Mouse (Mus musculus) kidney, postnatal 36 days (tissue): ENCODE measurements around the gene Trim56.

ENCODE experiments used
- DNase-seq, 2 experiments: peaks; one replicate each; pipeline ENCODE4 v3.0.0; 2021 to 2022; ENCODE audit warnings: mixed read lengths in 2 of 2

Trim56 gene

DNA sequence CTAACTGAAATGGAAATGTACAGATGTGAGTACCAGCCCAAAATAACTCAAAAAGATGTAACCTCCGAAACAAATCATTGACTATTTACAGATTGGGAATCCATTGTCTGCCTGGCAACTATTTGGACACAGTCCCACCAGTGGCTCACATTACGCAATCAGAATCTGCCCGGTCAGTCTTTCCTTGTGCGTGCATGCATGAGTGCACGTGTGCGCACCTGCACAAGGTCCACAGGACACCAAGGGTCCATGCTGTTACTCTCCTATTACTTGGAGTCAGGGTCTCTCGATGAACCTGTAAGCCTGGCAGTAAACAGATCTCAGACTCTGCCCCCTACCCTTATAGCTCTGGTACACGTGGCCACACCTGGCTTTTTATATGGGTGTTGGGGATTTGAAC, 8.3 kb downstream of the Trim56 start:
- DNase-seq = peak; percentile 80

DNA sequence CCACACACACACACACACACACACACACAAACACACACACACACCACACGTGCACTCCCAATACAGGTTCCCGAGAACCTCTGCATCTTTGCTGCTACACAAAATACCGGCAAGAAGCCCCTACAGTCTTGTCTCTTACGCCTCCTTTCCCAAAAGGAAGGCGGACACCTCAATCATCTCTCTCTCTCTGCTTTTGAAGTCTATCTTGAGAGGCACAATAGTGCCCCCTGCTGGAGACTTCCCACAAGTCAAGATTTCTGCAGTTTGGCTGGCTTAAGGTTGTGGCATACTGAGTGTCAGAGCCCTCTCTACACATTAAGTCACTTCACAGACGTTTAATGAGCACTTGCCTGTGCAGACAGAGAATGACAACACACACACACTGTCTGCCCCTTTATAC, 9.0 kb downstream of the Trim56 start:
- DNase-seq = peak; percentile 84 to 92

DNA sequence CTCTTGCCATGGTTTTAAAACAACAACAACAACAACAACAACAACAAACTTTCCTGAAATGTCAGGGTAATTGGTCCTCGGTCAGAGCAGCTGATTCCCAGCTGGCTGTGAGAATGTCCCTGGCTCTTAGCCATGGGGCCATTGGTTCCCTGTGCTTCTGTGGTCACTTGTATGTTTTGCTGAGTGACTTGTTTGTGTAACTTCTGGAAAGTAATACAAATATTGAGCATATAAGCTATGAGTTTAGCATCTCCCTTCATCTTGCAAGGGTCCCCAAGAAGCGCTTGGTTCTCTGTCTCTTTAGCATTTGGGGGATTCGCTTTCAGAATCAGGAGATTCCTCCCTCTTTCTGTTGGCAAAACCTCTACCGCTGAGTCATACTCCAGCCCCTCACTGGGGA, 9.6 kb downstream of the Trim56 start:
- DNase-seq = peak; percentile 55 to 62

DNA sequence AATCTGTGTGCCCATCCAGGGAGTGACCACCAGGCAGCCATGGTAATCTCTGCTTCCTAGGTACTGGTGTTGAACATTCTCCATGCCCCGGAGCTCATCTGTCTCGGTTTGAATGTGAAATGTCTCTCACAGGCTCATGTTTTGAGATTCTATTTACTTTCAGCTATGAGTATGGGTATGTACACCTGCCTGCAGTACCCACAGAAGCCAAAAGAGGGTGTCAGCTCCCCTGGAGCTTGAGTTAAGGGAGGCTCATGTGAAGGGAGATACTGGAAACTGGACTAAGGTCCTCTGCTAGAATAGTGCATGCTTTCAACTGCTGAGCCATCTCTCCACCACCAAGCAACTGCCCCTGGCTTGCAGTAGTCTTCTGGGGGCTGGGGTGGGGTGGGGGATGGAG, 12.0 kb downstream of the Trim56 start:
- DNase-seq = no peak

DNA sequence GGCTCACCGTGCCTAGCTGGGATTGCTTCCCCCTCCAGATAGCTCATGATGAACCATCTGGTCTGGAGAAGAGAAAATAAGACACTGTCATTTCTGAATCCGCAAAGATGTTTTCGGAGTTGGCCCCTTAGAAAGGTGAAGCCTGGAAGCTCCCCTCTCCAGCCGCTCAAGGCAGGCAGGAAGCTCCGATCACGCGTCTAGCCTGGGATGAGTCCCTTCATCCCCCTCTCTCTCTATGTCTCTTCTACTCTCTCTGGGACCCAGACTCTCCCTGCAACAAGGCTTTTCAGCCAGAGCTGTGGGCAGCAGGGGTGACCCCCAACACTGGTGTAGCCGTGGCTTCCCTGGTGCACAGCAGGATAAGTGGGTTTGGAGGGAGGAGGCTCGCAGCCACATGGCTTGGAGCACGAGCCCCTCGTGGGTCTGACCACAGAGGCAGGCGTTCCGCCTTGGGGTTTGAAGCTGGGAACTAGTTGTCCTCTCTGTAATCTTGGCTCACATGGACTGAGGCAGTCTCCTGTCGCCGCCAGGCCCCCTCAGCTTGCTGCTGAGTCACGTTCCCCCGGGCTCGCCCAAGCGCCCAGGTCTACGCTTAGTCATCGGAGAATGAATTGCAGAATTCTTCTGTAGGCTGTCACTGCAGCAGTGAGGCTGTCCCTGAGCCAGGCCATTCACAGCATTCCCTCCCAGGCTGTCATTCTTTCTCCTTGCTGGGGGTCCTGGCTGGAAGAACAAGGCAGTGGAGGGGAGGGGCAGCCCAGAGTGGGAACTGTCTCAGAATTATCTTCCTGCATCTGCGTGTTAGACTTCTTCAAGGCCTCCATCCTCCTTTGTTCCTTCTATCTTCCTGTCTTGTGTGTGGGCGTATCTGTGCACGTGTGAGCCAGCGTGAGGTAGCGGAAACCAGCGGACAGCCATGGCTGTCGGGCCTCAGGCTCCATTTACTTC, 13.2 kb downstream of the Trim56 start:
- no peak for DNase-seq

DNA sequence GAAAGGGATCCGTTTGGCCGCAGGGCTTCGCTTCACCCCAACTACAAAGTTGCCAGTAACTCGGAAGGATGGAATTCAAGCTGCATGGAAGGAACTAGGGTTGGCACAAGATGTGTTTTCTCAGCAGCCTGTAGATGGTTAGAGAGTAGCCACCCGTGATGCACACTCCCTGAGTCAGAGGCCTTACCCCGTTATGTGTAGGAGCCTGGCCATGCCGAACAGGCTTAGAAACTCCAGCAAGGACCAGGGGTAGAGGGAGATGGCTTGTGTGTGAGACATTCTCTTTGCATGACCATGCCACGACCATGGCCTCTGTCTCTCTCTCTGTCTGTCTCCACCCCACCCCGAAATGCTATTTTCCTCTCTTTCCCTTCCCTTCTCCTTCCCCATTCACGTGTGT, 13.9 kb downstream of the Trim56 start:
- no peak for DNase-seq

DNA sequence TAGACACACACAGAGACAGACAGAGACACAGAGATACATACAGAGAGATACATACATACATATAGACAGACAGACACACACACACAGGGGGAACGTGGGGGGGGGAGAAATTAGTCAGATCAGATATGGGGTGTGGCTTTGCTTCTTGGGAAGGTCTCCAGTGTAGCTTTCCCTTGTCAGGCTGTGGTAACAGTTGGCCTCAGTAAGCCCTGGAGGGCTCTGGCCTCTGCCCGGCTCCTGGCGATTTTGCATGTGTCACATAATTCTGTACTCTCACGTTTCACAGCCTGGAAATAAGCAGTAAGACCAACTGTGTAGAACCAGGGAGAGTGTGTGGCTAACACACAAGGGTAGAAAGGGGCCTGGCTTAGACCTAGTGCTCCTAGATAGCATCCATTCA, 15.3 kb downstream of the Trim56 start:
- DNase-seq = no peak

DNA sequence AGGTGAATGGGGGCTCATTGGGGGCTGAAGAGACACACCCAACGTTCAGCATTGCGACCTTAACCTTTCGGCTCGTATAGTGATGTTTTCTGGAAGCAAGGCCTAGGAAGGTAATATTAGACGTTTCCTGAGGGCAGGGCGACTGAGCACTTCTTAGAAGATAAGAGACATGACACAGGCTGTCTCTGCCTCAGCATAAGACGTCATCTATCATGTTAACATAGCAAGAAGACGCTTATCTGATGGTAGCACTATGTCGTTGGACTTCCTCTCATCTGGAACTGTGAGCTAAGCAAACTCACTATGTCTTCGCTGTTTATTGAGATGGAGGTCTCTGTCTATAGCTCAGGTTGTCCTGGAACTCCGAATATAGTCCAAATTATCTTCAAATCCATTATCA, 17.6 kb downstream of the Trim56 start:
- peak in 1 of 2 experiments; percentile 34 for DNase-seq

DNA sequence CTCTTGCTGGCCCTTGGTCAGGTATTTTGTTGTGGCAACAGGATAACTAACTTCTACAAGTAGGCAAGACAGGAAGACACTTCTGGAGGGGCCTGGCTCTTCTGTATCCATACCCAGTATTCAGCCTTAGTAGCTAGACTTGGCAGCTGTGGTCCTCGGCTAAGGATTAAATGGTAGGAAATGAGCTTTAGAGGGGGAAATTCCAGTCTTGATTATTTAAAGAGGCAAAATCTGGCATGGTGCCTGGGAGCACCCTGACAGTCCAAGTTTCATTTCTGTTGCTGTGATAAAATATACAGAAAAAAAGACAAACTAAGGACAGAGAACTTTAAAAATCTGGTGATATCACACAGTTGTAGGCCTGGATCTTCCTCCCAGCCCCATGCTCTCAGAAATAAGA, 20.0 kb downstream of the Trim56 start:
- peak; percentile 80 for DNase-seq

DNA sequence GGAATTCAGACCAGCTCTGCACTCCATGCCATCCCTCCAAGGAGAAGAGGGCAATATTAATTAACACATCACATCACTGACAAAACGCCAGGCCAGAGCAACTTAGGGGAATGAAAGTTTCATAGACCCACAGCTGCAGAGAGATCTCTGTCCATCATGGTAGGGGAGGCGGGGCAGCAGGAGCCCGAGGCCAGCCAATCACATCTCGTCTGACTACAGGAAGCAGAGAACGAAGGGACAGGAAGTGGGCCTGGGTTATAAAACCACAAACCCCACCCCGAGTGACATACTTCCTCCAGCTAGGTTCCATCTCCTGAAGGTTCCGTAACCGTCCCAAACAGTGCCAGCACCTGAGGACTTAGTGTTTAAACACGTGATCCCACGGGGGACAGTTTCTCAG, 20.9 kb downstream of the Trim56 start:
- DNase-seq = no peak

DNA sequence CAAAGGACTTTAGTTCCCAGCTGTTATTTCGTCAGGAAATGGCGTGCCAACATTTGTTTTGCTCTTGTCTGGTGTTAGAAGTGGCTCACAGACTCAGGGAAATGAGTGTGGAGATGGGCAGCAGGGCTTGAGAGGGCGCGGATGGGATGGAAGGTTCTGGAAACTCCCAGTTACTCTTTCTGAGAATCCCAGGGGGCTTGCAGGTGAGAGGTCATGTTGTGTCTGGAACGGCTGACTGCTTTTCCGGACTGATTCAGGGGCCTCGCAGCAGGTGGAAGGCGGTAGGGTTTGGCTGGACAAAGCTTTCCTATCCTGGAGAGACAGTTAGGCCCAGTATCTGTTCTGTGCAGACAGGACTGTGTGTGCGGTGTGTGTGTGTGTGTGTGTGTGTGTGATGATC, 22.3 kb downstream of the Trim56 start:
- peak; percentile 49 to 53 for DNase-seq

DNA sequence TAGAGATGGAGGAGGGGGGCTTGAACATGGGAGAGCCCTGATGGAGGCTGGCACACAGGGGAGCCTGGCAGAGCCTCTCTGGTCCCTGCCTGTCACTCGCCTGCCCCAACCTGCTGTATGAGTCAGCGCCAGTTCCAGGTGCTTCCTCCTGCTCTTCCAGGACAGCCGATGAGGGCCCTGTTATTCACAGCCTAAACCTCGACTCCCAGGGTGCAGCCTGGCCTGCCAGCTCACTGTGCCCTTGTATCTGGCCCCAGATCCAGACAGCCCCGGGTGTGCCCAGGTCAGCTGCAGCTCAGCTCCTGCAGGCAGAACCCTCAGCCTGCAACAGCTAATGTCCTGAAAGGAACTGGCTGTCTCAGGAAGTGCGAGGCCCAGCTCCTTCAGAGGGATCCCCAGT, 24.4 kb downstream of the Trim56 start:
- no peak for DNase-seq

DNA sequence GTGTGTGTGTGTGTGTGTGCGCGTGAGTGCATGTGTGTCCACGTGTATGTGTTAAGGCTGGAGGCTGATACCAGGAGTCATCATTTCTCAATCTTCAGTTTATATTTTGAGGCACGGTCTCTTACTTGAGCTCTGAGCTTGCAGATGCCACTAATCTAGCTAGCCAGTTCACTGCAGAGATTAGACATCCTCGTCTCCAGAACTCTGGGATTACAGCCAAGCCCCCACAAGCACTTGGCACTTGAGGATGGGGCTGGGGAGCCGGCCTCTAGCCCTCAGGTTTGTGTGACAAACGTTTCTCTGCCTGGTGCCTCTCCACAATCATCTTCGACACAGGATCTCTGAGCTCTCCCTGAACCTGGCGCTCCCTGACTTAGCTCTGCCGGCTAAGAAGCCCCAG, 25.1 kb downstream of the Trim56 start:
- no peak for DNase-seq

DNA sequence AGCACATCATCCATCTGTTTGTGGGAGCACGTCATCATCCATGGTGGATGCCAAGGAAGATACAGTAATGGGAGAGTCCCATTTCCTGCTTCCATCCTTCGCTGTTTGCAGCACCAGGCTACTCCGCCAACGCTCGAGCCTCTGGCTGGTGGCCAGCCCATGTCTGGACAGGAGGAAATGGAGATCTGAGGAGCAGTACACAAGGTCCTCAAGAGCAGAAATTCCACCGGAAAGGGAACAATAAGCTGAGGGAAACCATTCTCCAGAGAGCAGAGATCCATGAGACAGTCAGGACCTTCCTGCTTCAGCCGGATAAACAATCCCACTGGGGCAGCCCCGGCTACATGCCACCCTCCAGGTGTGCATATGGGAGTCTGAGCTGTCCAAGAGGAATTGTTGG, 28.6 kb downstream of the Trim56 start:
- DNase-seq = peak; percentile 87 to 89

DNA sequence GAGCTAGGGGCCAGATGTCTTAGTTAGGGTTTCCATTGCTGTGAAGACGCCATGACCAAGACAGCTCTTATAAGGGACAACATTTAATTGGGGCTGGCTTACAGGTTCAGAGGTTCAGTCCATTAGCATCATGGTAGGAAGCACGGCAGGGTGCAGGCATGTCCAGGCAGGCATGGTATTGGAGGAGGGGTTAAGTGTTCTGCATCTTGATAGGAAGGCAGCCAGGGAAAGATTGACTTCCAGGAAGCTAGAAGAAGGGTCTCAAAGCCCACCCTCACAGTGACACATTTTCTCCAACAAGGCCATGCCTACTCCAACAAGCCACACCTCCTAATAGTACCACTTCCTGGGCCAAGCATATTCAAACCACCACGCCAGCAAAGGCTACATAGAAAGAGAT, 30.3 kb downstream of the Trim56 start:
- no peak for DNase-seq

DNA sequence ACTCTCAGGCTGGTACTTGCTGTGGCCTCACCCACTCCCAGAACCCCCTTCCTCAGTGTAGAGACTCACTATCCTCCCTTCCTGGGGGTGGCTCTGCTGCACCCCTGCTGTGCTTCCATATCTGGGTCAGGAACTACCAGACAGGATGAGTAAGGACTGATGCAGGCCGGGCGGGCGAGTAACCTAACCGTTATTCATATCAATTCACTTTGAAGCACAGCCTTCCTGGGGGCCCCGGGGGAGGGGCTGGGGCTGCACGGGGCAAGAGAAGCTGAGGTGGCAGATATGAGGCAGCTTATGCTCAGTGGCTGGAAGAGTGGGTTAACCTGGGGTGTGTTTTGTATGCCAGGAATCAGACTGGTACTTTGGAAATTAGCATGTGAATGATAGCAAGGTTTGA, 31.0 kb downstream of the Trim56 start:
- no peak for DNase-seq

DNA sequence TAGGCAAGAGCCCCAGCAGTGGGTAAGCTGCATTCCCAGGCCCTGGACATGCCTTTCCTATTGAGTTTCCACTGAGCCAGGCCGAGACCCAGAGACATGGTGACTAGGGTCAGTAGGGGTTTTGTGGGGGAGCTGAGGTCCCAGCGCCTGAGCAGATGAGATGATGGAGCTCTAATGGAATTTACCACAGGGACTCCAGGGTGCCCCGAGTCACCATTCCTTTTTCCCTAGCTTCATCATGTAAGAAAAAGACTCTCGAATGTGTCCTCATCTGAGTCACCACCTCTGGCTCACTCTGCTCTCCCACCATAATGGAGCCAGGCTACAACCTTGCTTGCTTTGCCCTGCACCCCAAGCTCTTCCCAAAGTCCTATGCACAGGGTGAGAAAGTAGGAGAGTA, 33.0 kb downstream of the Trim56 start:
- DNase-seq = no peak

DNA sequence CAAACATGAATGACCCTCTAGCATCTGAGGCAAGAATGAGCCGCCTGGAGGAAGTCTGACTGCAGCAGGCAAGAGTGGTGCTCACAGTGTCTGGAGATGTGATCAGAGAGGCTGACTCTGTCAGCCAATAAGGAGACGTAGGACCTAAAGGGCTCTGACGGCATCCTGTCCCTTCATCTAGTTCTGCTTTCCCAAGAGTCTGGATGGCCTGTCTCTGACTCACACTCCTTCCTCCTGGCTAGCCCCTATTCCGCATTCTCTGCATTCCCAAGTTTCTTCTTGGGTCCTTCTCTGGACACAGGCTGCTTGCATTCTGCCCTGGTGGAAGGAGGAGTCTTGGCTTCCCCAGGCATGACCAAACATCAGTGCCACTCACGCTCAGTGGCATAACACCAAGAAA, 36.2 kb downstream of the Trim56 start:
- DNase-seq = peak; percentile 28 to 55

DNA sequence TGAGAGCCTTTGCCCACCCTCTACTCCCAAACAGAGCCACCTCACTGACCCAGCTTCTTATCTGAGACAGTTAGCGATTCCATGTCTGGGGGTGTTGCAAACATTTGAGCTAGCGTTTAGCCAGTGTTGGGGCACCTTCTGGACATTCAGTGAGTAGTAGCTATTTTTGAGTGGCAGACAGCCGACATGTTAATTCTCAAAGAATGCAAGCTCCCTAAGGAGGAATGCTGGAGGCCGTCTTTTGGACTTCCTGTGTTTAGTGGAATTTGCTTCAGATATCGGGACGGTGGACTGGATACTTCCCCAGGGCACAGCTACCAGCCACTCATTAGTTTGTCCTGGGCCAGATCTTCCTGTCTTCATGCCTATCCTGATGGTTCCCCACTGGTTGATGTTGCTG, 37.4 kb downstream of the Trim56 start:
- no peak for DNase-seq

DNA sequence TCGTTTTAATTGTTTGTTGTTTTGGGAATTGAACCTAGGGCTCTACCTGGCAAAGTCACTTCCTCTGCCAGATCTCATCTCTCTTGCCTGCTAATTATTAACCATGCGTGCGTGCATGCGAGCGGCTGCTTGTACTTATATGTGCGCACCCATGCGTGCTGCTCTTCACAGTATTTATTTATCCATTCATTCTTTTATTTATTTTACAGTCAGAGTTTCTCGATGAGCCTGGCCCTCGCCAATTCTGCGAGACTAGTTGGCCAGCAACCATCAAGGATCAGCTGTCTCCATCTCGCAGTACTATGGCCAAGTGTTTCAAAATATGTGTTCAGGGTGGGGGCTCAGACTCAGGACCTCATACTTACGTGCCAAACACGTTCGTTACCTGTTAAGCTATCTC, 38.0 kb downstream of the Trim56 start:
- DNase-seq = no peak

DNA sequence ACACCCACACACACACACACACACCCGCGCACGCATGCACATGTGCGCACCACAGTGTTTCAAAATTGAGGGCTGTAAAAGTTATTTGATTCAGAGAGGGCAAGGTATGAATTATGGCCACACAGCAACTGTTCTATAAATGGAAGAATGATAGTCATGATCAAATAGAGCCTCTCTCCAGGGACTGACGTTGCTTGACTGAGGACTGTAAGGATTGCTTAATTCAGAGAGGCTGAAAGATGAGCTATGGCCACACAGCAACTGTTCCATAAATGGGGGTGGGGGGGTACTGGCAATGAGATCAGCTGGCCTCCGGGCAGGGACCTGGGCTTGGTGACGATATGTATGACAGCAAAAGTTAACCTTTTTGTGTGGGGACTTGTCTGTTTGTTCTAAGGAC, 38.8 kb downstream of the Trim56 start:
- no peak for DNase-seq

DNA sequence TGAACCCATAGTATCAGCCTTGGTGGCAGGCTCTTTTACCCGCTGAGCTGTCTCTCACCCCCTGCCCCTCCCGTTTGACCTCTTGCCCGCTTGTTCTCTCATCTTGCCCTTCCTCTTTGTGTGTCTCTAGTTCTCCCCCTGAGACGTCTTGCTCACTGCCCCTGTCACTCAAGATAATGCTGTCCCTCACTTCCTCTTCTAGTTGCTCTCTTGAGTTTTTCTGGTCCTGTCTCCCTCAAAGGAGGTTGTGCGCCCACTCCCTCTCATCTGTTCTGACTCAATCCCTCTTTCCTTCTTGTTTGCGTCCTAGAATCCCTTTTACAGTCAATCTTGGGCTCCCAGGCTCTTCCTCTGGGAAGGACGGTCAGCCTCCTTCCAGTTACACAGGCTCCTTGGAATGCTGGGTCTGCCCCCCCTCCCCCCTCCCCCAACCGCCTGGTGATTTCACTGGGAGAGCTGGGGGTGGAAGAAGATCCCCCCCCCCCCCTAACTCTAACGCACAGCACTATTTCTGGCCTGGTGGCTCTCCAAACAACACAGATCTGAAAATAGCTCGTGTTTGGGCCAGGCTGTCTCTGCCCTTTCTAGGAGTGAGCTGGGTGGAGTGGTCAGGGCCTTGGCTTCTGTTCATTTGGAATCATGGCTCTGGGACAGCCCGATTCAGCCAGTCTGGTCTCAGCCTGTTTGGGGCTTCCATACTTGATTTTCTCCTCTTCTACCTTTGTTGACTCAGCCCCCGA, 39.6 kb downstream of the Trim56 start:
- peak in 1 of 2 experiments; percentile 54 for DNase-seq

DNA sequence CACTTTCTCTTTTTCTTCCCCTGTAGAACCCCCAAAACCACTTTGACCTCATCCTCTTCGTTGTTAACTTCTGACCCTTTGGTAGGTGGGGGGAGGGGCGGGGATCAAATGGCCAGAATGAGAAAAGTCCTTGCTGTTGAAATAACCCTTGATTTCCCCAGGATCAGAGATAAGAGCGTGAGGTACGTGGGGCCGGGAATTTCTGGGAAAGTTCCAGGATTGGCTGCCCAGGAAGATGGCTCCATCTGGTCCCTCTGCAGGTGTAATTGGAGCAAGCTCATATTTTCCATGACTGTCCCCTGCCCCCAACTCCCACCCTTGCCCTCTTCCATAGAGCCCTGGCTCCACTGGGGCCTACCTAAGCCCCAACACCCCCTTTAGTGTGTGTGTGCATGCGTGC, 40.3 kb downstream of the Trim56 start:
- DNase-seq = no peak

DNA sequence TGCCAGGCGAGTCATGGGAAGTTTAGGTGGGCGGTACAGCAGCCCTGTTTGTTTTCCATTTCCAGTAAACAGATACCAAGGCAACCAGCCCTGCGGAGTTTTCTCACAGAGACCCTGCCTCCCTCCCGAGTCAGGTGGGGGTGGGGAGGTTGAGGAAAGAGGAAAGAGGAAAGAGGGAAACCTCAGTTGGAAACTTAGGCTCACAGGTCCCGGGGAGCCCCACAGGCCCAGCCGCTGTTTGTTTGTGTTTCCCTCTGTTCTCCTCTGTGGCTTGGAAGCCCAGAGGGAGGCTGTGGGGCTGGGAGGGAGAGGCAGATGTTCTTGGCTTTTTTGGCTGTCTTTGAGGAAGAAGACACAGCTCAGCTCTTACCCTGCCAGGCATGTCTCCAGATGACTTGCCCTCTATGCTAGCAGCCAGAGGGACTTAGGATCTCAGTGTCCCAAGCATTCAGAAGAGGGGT, 41.8 kb downstream of the Trim56 start:
- peak in 1 of 2 experiments; percentile 59 for DNase-seq
